Mouse (Mus musculus) intestine, postnatal 0 days (tissue): ENCODE measurements around the gene Smg6. TPM values are rescaled to one million over a fixed set of nuclear protein-coding genes. Genes with fewer than 3 reads are reported as not detected.

Source experiments
- ATAC-seq: fragments of 200-750 bp; cut with Nextera tagmentation; 2 replicates; pipeline ENCODE4 v1.8.0; 2017; ENCODE audit warnings: mild to moderate bottlenecking, moderate TSS enrichment, moderate library complexity
- H3K27ac ChIP-seq: fragments of 300-500 bp; sonication (generic); 2 replicates; pipeline ENCODE4 v1.5.1; 2014; ENCODE audit warnings: mild to moderate bottlenecking, low read depth, low read length, moderate library complexity
- H3K27me3 ChIP-seq: fragments of 300-500 bp; sonication (generic); replicated peaks from 2 replicates; pipeline ENCODE4 v1.6.1; 2014; ENCODE audit warnings: low read length, mixed read lengths; ENCODE audit not compliant: control insufficient read depth, insufficient read depth
- H3K36me3 ChIP-seq: fragments of 300-500 bp; sonication (generic); 2 replicates; pipeline ENCODE4 v1.6.1; 2014; ENCODE audit warnings: mild to moderate bottlenecking, moderate library complexity; ENCODE audit not compliant: control insufficient read depth, insufficient read depth
- H3K4me1 ChIP-seq: fragments of 300-500 bp; sonication (generic); replicated peaks from 2 replicates; pipeline ENCODE4 v1.6.1; 2014; ENCODE audit warnings: antibody characterized with exemption, low read length, mixed read lengths; ENCODE audit not compliant: control insufficient read depth, insufficient read depth
- H3K4me2 ChIP-seq: fragments of 300-500 bp; sonication (generic); replicated peaks from 2 replicates; pipeline ENCODE4 v1.6.1; 2014; ENCODE audit warnings: low read depth, mild to moderate bottlenecking, moderate library complexity
- H3K4me3 ChIP-seq: fragments of 300-500 bp; sonication (generic); 2 replicates; pipeline ENCODE4 v1.5.1; 2014; ENCODE audit warnings: low read depth, low read length
- H3K9ac ChIP-seq: fragments of 300-500 bp; sonication (generic); 2 replicates; pipeline ENCODE4 v1.6.1; 2014; ENCODE audit warnings: mild to moderate bottlenecking, low read depth, low read length
- H3K9me3 ChIP-seq: fragments of 300-500 bp; sonication (generic); 2 replicates; pipeline ENCODE4 v1.6.1; 2016; ENCODE audit warnings: mixed run types; ENCODE audit not compliant: control insufficient read depth
- CTCF ChIP-seq: sonication (generic); IDR thresholded peaks from 2 replicates; pipeline ENCODE4 v1.5.1; 2016; ENCODE audit warnings: low read depth, mild to moderate bottlenecking, control low read depth, antibody characterized with exemption, moderate library complexity
- WGBS: fragments of 180-500 bp; shearing (Covaris S2); extraction: QIAGEN DNeasy Blood & Tissue Kit; methylation state at CpG from one replicate; pipeline ENCODE4 v1.1.7; 2014; 5-methylcytosine and 5-hydroxymethylcytosine counted together
- polyA plus RNA-seq: library from polyadenylated mRNA; unstranded; fragments of >200 nt; fragmentation: Nextera tagmentation; extraction: Ambion mirVana; gene quantifications from 2 replicates; pipeline ENCODE4 v1.2.1, GENCODE M21; 2015

Gene Smg6
- polyA plus RNA-seq, 1 experiment from 2014 or later = 6.5 TPM

GRCm38 (mm10) chr11:75162591-75163080 lies 237.0 kb downstream of the Smg6 start:
- no peak for ATAC-seq
- H3K4me2 ChIP-seq = no peak overlapping the region
- peaks cover 17% of the 10 kb centered on the region for H3K27me3 ChIP-seq
- H3K36me3 ChIP-seq = peaks cover 47% of the 10 kb centered on the region
- H3K4me1 ChIP-seq = peaks cover 4% of the 10 kb centered on the region
- no peak overlapping the region for H3K9ac ChIP-seq
- no peak for TF ChIP-seq CTCF
- H3K9me3 ChIP-seq = no peaks in the 10 kb centered on the region
- WGBS = 89% methylated on average over 12 of the region's 12 CpGs
- no peak overlapping the region; the same call in 1 of the 2 replicates for H3K27ac ChIP-seq
- no peak overlapping the region for H3K4me3 ChIP-seq

- peaks cover 4% of the 10 kb centered on the region for H3K4me1 ChIP-seq
These were observed 237.8 kb downstream of the Smg6 start for GRCm38 (mm10) chr11:75163379-75163778.

GRCm38 (mm10) chr11:75164051-75164450 lies 238.4 kb downstream of the Smg6 start:
- no peak overlapping the region for H3K4me3 ChIP-seq
- H3K9ac ChIP-seq = no peak overlapping the region; the same call in 1 of the 2 replicates
- no peak for TF ChIP-seq CTCF
- 58% methylated on average over 2 of the region's 2 CpGs for WGBS
- H3K9me3 ChIP-seq = no peaks in the 10 kb centered on the region
- peak overlapping the region; percentile 15; the same call in 1 of the 2 replicates for H3K27ac ChIP-seq
- peaks cover 46% of the 10 kb centered on the region for H3K36me3 ChIP-seq
- peaks cover 4% of the 10 kb centered on the region for H3K4me1 ChIP-seq
- no peak for ATAC-seq
- H3K4me2 ChIP-seq = 0 out of 2 replicates have a peak overlapping the region, but pooled peaks have one; percentile 9
- peaks cover 29% of the 10 kb centered on the region for H3K27me3 ChIP-seq

More at GRCm38 (mm10) chr11:75163379-75163778, 237.8 kb downstream of the Smg6 start:
- no peak overlapping the region for H3K4me3 ChIP-seq
- H3K27ac ChIP-seq = no peak overlapping the region
- no peak overlapping the region for H3K9ac ChIP-seq
- peaks cover 47% of the 10 kb centered on the region for H3K36me3 ChIP-seq
- 71% methylated on average over 6 of the region's 6 CpGs for WGBS
- no peak for ATAC-seq
- H3K4me2 ChIP-seq = no peak overlapping the region
- no peaks in the 10 kb centered on the region for H3K9me3 ChIP-seq
- TF ChIP-seq CTCF = no peak
- H3K27me3 ChIP-seq = peaks cover 23% of the 10 kb centered on the region

- peaks cover 4% of the 10 kb centered on the region for H3K4me1 ChIP-seq
- WGBS = 27% methylated on average over 15 of the region's 15 CpGs
- H3K27ac ChIP-seq = no peak overlapping the region; the same call in 1 of the 2 replicates
- no peaks in the 10 kb centered on the region for H3K9me3 ChIP-seq
- peak overlapping the region; percentile 38; the same call in 1 of the 2 replicates for H3K9ac ChIP-seq
- peak overlapping the region; percentile 67 for H3K4me3 ChIP-seq
- TF ChIP-seq CTCF = peak; percentile 44
- no peak for ATAC-seq
- peaks cover 34% of the 10 kb centered on the region for H3K27me3 ChIP-seq
- peaks cover 39% of the 10 kb centered on the region for H3K36me3 ChIP-seq
- peak overlapping the region; percentile 91 for H3K4me2 ChIP-seq
These were observed 239.1 kb downstream of the Smg6 start for GRCm38 (mm10) chr11:75164750-75165149.

GRCm38 (mm10) chr11:75165441-75166192 lies 240.0 kb downstream of the Smg6 start:
- H3K36me3 ChIP-seq = peaks cover 38% of the 10 kb centered on the region
- peak overlapping the region; percentile 72 for H3K9ac ChIP-seq
- peak overlapping the region; percentile 35 for H3K27ac ChIP-seq
- 9% methylated on average over 54 of the region's 54 CpGs for WGBS
- ATAC-seq = peak; percentile 15; the same call in 1 of the 2 replicates
- no peaks in the 10 kb centered on the region for H3K9me3 ChIP-seq
- peaks cover 38% of the 10 kb centered on the region for H3K27me3 ChIP-seq
- H3K4me2 ChIP-seq = peak overlapping the region; percentile 91
- peak; percentile 96 for TF ChIP-seq CTCF
- H3K4me1 ChIP-seq = peaks cover 4% of the 10 kb centered on the region
- peak overlapping the region; percentile 67 for H3K4me3 ChIP-seq

- H3K27ac ChIP-seq = peak overlapping the region; percentile 35; the same call in 1 of the 2 replicates
- peaks cover 41% of the 10 kb centered on the region for H3K27me3 ChIP-seq
- peak overlapping the region; percentile 91 for H3K4me2 ChIP-seq
- H3K9ac ChIP-seq = peak overlapping the region; percentile 72
- TF ChIP-seq CTCF = no peak
- H3K4me3 ChIP-seq = peak overlapping the region; percentile 67
- ATAC-seq = no peak
- no peaks in the 10 kb centered on the region for H3K9me3 ChIP-seq
- WGBS = 10% methylated on average over 55 of the region's 55 CpGs
- peaks cover 36% of the 10 kb centered on the region for H3K36me3 ChIP-seq
- peaks cover 4% of the 10 kb centered on the region for H3K4me1 ChIP-seq
These were observed 240.7 kb downstream of the Smg6 start for GRCm38 (mm10) chr11:75166193-75166842.
